Mouse (Mus musculus) hindbrain, embryonic 14.5 days (tissue): ENCODE results near the gene Hnrnpl. TPM values are rescaled to one million over a fixed set of nuclear protein-coding genes. Genes with fewer than 3 reads are reported as not detected.
"Not testable (repeated sequence)": the region's sequence is repeated elsewhere in the genome, so short reads cannot be mapped to it uniquely, and the experiment has no call there.

Experiments
- ATAC-seq: fragments of 200-750 bp; cut with Nextera tagmentation; 2 replicates; pipeline ENCODE4 v1.8.0; 2017; ENCODE audit warnings: moderate number of reproducible peaks, mild to moderate bottlenecking, moderate TSS enrichment, moderate library complexity; ENCODE audit not compliant: low FRiP score
- DNase-seq: peaks from one replicate; pipeline ENCODE4 v3.0.0-alpha.2; 2015; ENCODE audit warnings: low spot score
- H3K27ac ChIP-seq: fragments of 300-500 bp; sonication (generic); 2 replicates; pipeline ENCODE4 v1.5.1; 2014; ENCODE audit warnings: mild to moderate bottlenecking, moderate library complexity
- H3K27me3 ChIP-seq: fragments of 300-500 bp; sonication (generic); 2 replicates; pipeline ENCODE4 v1.6.1; 2014; ENCODE audit warnings: mild to moderate bottlenecking, low read length, mixed read lengths; ENCODE audit not compliant: control insufficient read depth, insufficient read depth
- H3K36me3 ChIP-seq: fragments of 300-500 bp; sonication (generic); replicated peaks from 2 replicates; pipeline ENCODE4 v1.6.1; 2014; ENCODE audit not compliant: control insufficient read depth, insufficient read depth
- H3K4me1 ChIP-seq: fragments of 300-500 bp; sonication (generic); replicated peaks from 2 replicates; pipeline ENCODE4 v1.6.1; 2014; ENCODE audit warnings: antibody characterized with exemption, low read length, mixed read lengths; ENCODE audit not compliant: control insufficient read depth, insufficient read depth
- H3K4me2 ChIP-seq: fragments of 300-500 bp; sonication (generic); replicated peaks from 2 replicates; pipeline ENCODE4 v1.6.1; 2014; ENCODE audit warnings: mild to moderate bottlenecking, moderate library complexity
- H3K4me3 ChIP-seq: fragments of 300-500 bp; sonication (generic); replicated peaks from 2 replicates; pipeline ENCODE4 v1.5.1; 2014; ENCODE audit warnings: mild to moderate bottlenecking, low read length
- H3K9ac ChIP-seq: fragments of 300-500 bp; sonication (generic); 2 replicates; pipeline ENCODE4 v1.6.1; 2014
- H3K9me3 ChIP-seq: fragments of 300-500 bp; sonication (generic); 2 replicates; pipeline ENCODE4 v1.6.1; 2016; ENCODE audit warnings: low read length; ENCODE audit not compliant: control insufficient read depth
- WGBS: fragments of 180-500 bp; shearing (Covaris S2); extraction: QIAGEN DNeasy Blood & Tissue Kit; methylation state at CpG from one replicate; pipeline ENCODE4 v1.1.7; 2014; 5-methylcytosine and 5-hydroxymethylcytosine counted together
- polyA plus RNA-seq: library from polyadenylated mRNA; unstranded; fragments of >200 nt; fragmentation: Nextera tagmentation; extraction: Ambion mirVana; gene quantifications from 2 replicates; pipeline ENCODE4 v1.2.1, GENCODE M21; 2014

Gene Hnrnpl
- polyA plus RNA-seq, 1 experiment from 2014 or later = 150 TPM

- WGBS = 86% methylated on average over 2 of the region's 2 CpGs
- no peak overlapping the region for H3K4me2 ChIP-seq
- H3K27ac ChIP-seq = no peak overlapping the region
- no peaks in the 10 kb centered on the region for H3K4me1 ChIP-seq
- H3K9me3 ChIP-seq = no peaks in the 10 kb centered on the region
- H3K4me3 ChIP-seq = no peak overlapping the region
- H3K9ac ChIP-seq = no peak overlapping the region
- no peaks in the 10 kb centered on the region for H3K27me3 ChIP-seq
- no peaks in the 10 kb centered on the region for H3K36me3 ChIP-seq
- DNase-seq (no peak), ATAC-seq (no peak)
Measured at GRCm38 (mm10) chr7:28859953-28860352, 51.6 kb downstream of the Hnrnpl start.

GRCm38 (mm10) chr7:28860898-28861297 is 52.6 kb downstream of the Hnrnpl start:
- no peaks in the 10 kb centered on the region for H3K4me1 ChIP-seq
- WGBS = 90% methylated on average over 6 of the region's 6 CpGs

GRCm38 (mm10) chr7:28862817-28863499 is 54.6 kb downstream of the Hnrnpl start:
- no peak overlapping the region for H3K4me3 ChIP-seq
- H3K9me3 ChIP-seq = no peaks in the 10 kb centered on the region
- no peak overlapping the region for H3K27ac ChIP-seq
- no peak overlapping the region for H3K4me2 ChIP-seq
- H3K9ac ChIP-seq = no peak overlapping the region
- H3K36me3 ChIP-seq = no peaks in the 10 kb centered on the region
- no peak for ATAC-seq
- 83% methylated on average over 15 of the region's 15 CpGs for WGBS
- DNase-seq = no peak
- no peaks in the 10 kb centered on the region; the same call in 1 of the 2 replicates for H3K4me1 ChIP-seq
- H3K27me3 ChIP-seq = no peaks in the 10 kb centered on the region

More at GRCm38 (mm10) chr7:28860898-28861297, 52.6 kb downstream of the Hnrnpl start:
- Histone ChIP-seq H3K9me3 (no peaks in the 10 kb centered on the region), H3K36me3 (no peaks in the 10 kb centered on the region), H3K9ac (no peak overlapping the region), H3K4me3 (no peak overlapping the region), H3K27ac (no peak overlapping the region), H3K4me2 (no peak overlapping the region), H3K27me3 (no peaks in the 10 kb centered on the region)
- ATAC-seq (no peak), DNase-seq (no peak)

- DNase-seq (no peak), ATAC-seq (0 out of 2 replicates have a peak, but pooled peaks have one; percentile 11)
- WGBS = 78% methylated on average over 6 of the region's 6 CpGs
- H3K4me1 ChIP-seq = no peaks in the 10 kb centered on the region; the same call in 1 of the 2 replicates
- no peaks in the 10 kb centered on the region for H3K27me3 ChIP-seq
- no peaks in the 10 kb centered on the region for H3K9me3 ChIP-seq
- H3K9ac ChIP-seq = no peak within 1 kb of the TSS
- H3K36me3 ChIP-seq = no peaks in the 10 kb centered on the region
- no peak within 1 kb of the TSS for H3K4me2 ChIP-seq
- H3K4me3 ChIP-seq = no peak within 1 kb of the TSS
- H3K27ac ChIP-seq = no peak within 1 kb of the TSS
Measured at GRCm38 (mm10) chr7:28863540-28863939, 55.2 kb downstream of the Hnrnpl start, which contains the start of gene Lgals7. Gene Lgals7 (plus strand): TSS chr7:28863853.

GRCm38 (mm10) chr7:28864288-28864750 is 56.0 kb downstream of the Hnrnpl start:
- Histone ChIP-seq H3K9me3 (no peaks in the 10 kb centered on the region), H3K4me3 (no peak overlapping the region), H3K9ac (no peak overlapping the region), H3K36me3 (no peaks in the 10 kb centered on the region), H3K27ac (no peak overlapping the region), H3K4me2 (no peak overlapping the region), H3K4me1 (no peaks in the 10 kb centered on the region; the same call in 1 of the 2 replicates), H3K27me3 (no peaks in the 10 kb centered on the region)
- ATAC-seq (no peak), DNase-seq (no peak)
- WGBS = 47% methylated on average over 9 of the region's 9 CpGs

- Histone ChIP-seq H3K4me3 (peak overlapping the region; percentile 16), H3K9ac (peak overlapping the region; percentile 46), H3K27ac (no peak overlapping the region), H3K27me3 (no peaks in the 10 kb centered on the region), H3K4me2 (peak overlapping the region; percentile 52), H3K36me3 (no peaks in the 10 kb centered on the region), H3K4me1 (no peaks in the 10 kb centered on the region; the same call in 1 of the 2 replicates), H3K9me3 (no peaks in the 10 kb centered on the region)
- ATAC-seq = peak; percentile 51
- DNase-seq = peak; percentile 71
- 44% methylated on average over 33 of the region's 33 CpGs for WGBS
Measured at GRCm38 (mm10) chr7:28865481-28866300, 57.4 kb downstream of the Hnrnpl start.

GRCm38 (mm10) chr7:28866769-28867507 is 58.6 kb downstream of the Hnrnpl start:
- H3K4me3 ChIP-seq = no peak overlapping the region
- no peaks in the 10 kb centered on the region for H3K27me3 ChIP-seq
- no peaks in the 10 kb centered on the region for H3K9me3 ChIP-seq
- H3K36me3 ChIP-seq = no peaks in the 10 kb centered on the region
- no peak overlapping the region for H3K27ac ChIP-seq
- H3K4me2 ChIP-seq = no peak overlapping the region
- no peak overlapping the region for H3K9ac ChIP-seq
- H3K4me1 ChIP-seq = no peaks in the 10 kb centered on the region; the same call in 1 of the 2 replicates
- ATAC-seq (no peak), DNase-seq (no peak)
- 95% methylated on average over 28 of the region's 28 CpGs for WGBS

- not testable (repeated sequence) for H3K4me1 ChIP-seq, H3K9ac ChIP-seq, H3K4me2 ChIP-seq, H3K4me3 ChIP-seq, H3K27me3 ChIP-seq, ATAC-seq, H3K36me3 ChIP-seq, H3K27ac ChIP-seq, H3K9me3 ChIP-seq
- 27% methylated on average over 23 of the region's 23 CpGs for WGBS
- peak; percentile 60 for DNase-seq
Measured at GRCm38 (mm10) chr7:28867508-28868340, 59.4 kb downstream of the Hnrnpl start.
